11 mouse cellular contexts compared by ENCODE assay signal in the genomic region with DNA sequence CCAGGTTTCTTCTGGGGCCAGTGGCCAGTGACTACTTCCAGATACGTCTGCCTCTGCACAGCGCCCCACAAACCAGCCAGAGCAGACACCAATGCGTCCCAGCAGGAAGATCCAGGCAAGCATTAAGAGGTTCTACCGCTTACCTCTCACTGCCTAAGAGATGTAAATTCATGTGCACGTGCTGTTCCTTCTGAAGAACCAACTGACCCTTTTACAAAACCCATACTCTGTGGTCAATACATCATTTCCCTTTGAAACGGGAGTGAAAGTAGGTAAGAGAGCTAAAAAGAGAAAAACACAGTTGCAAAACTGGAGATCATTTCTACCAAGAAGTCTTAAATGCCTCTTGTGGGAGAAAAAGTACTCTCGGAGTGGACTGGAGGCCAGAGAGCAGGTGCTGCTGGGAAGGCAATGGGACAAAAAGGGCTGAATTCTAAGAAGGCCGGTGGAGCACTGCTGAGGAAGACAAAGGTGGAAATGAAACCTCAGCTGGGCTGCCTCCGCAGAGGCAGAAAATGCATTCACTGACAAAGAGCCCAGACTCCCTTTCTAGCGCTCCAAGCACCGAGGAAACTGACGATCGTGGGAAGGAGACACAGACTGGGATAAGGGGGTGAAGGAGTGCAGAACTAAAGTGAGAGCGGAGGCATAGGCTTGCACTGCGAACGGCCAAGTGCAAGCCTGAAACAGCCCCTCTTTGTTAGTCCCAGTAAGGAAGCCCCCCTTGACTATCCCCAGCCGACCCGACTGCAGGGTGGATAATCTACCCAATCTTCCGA. TPM values are rescaled to one million over a fixed set of nuclear protein-coding genes. Genes with fewer than 3 reads are reported as not detected.
A peak's percentile ranks its signal among the peaks of the same experiment; 100 is the strongest.
DNase-seq lines count a peak whose midpoint lies in the region; ATAC-seq lines count a peak whose summit lies in the region.
"Had no signal": no experiment of that assay in that cellular context is flagged by ENCODE, and none has a peak within 500 bp of the region (broad histone marks: within the 10 kb centered on the region; RNA-seq: fewer than 3 reads in every experiment).

No protein-coding gene starts in this region.

- no peak for DNase-seq in neural tube, embryonic 11.5 days (ENCODE audit: low spot score)
- DNase-seq in neural tube, embryonic 10.5 days (ENCODE audit: extremely low spot score, low spot score) = no peak
- DNase-seq in forebrain, embryonic 14.5 days (ENCODE audit: low spot score) = peak; percentile 25
- peak; percentile 58 for DNase-seq in telencephalon, adult 2 months (ENCODE audit: low read depth, low spot score)
- DNase-seq in urinary bladder, postnatal 36 days (ENCODE audit: low spot score in 2 of 2) = no peak
- DNase-seq in layer of hippocampus, adult 9-10 months (ENCODE audit: low spot score) = no peak
- DNase-seq in heart, postnatal 36 days = no peak
- DNase-seq: adrenal gland, postnatal 10 days; gastrocnemius, postnatal 14 days; thymus, postnatal 36 days had no signal

- no peak overlapping the region for H3K27ac ChIP-seq in neural tube, embryonic 11.5 days (ENCODE audit: low read depth, low read length)
- H3K27ac ChIP-seq in forebrain, embryonic 14.5 days (ENCODE audit: low read depth, low read length) = peak overlapping the region; percentile 29; the same call in 1 of the 2 replicates

- no peaks in the 10 kb centered on the region for H3K27me3 ChIP-seq in neural tube, embryonic 11.5 days (ENCODE audit: control insufficient read depth, insufficient read depth, low read length)
- H3K27me3 ChIP-seq in forebrain, embryonic 14.5 days (replicated peaks; ENCODE audit: control insufficient read depth, insufficient read depth, low read length) = no peaks in the 10 kb centered on the region

- peak overlapping the region; percentile 32; the same call in 1 of the 2 replicates for H3K9ac ChIP-seq in neural tube, embryonic 11.5 days (ENCODE audit: low read length)
- H3K9ac ChIP-seq in forebrain, embryonic 14.5 days (ENCODE audit: low read length) = peak overlapping the region; percentile 26; the same call in 1 of the 2 replicates

- no peak for ATAC-seq in neural tube, embryonic 11.5 days (ENCODE audit: insufficient read depth, low FRiP score, low TSS enrichment)
- peak; percentile 46; the same call in 1 of the 2 replicates for ATAC-seq in forebrain, embryonic 14.5 days
- ATAC-seq in megakaryocyte, adult 5-6 weeks (ENCODE audit: poor library complexity, severe bottlenecking) = peak; percentile 68

- intact Hi-C loops in heart, postnatal 36 days (cut with DNase I) = no loop called here

- WGBS in neural tube, embryonic 11.5 days = 62% methylated on average over 19 of the region's 19 CpGs
- 29% methylated on average over 19 of the region's 19 CpGs for WGBS in forebrain, embryonic 14.5 days

- no peak overlapping the region for H3K4me2 ChIP-seq in neural tube, embryonic 11.5 days (ENCODE audit: low read depth)
- H3K4me2 ChIP-seq in forebrain, embryonic 14.5 days (ENCODE audit: low read length) = peak overlapping the region; percentile 28

- H3K4me1 ChIP-seq in neural tube, embryonic 11.5 days (ENCODE audit: control insufficient read depth, insufficient read depth, low read length) = no peaks in the 10 kb centered on the region
- no peaks in the 10 kb centered on the region; the same call in 1 of the 2 replicates for H3K4me1 ChIP-seq in forebrain, embryonic 14.5 days (ENCODE audit: control insufficient read depth, insufficient read depth, low read length)

- no peaks in the 10 kb centered on the region for H3K9me3 ChIP-seq in neural tube, embryonic 11.5 days (ENCODE audit: control insufficient read depth, low read length)
- H3K9me3 ChIP-seq in forebrain, embryonic 14.5 days (replicated peaks; ENCODE audit: control insufficient read depth, low read length) = no peaks in the 10 kb centered on the region

- no peak overlapping the region for H3K4me3 ChIP-seq in neural tube, embryonic 11.5 days (ENCODE audit: low read depth, low read length)
- H3K4me3 ChIP-seq in forebrain, embryonic 14.5 days (ENCODE audit: low read depth, low read length) = no peak overlapping the region

- peaks cover 4% of the 10 kb centered on the region for H3K36me3 ChIP-seq in neural tube, embryonic 11.5 days (ENCODE audit: control insufficient read depth, insufficient read depth, low read length)
- H3K36me3 ChIP-seq in forebrain, embryonic 14.5 days (ENCODE audit: control insufficient read depth, insufficient read depth, low read length) = peaks cover 49% of the 10 kb centered on the region

RNA-seq across cellular contexts. Expression of gene Podn, which starts 36.5 kb away (rescaled TPM):
- 0.36 and 0.42 TPM in 2 replicates for polyA plus RNA-seq in neural tube, embryonic 11.5 days (2014; fragmentation: Nextera tagmentation; extraction: Ambion mirVana)
- polyA plus RNA-seq in forebrain, embryonic 14.5 days (2014; fragmentation: Nextera tagmentation; extraction: Ambion mirVana) = 0.19 and 0.85 TPM in 2 replicates
- not detected in 2 replicates for total RNA-seq in megakaryocyte, adult 5-6 weeks (2015)
- not detected in 2 replicates for total RNA-seq in megakaryocyte, adult 5-6 weeks (2017)
- 10 to 100 TPM; 25.6 to 26.3 TPM for total RNA-seq in heart, postnatal 36 days (2021)

Comparison
In these comparisons a context has a peak if more than half of its experiments do, and no peak if none do; other contexts are left out.
1. DNase-seq: peak in forebrain, embryonic 14.5 days (single experiment) and telencephalon, adult 2 months (single experiment); none in neural tube, embryonic 11.5 days (single experiment), neural tube, embryonic 10.5 days (single experiment), urinary bladder, postnatal 36 days (0 of 2), layer of hippocampus, adult 9-10 months (single experiment) and heart, postnatal 36 days (0 of 2).
2. RNA of gene Podn, which starts 36.5 kb away (total RNA-seq): 25.6 to 26.3 TPM in heart, postnatal 36 days; not detected in megakaryocyte, adult 5-6 weeks; every median in the first group is over 10 times any median in the second.